Mouse (Mus musculus) telencephalon, adult 2 months (tissue): Measurements from ENCODE around the gene Agfg1.

Experiments used
- DNase-seq: peaks from one replicate; pipeline ENCODE4 v3.0.0-alpha.2; 2011; ENCODE audit warnings: low read depth, low spot score

Agfg1 gene

GRCm38 (mm10) chr1:82839296-82839613, at the start of gene Agfg1:
Gene Agfg1, plus strand, starts transcription at chr1:82839483.
- peak; percentile 74 for DNase-seq

GRCm38 (mm10) chr1:82791105-82791504, 48.2 kb upstream of the Agfg1 start:
- DNase-seq = no peak

- DNase-seq = no peak
Measured at GRCm38 (mm10) chr1:82792238-82792637, 47.0 kb upstream of the Agfg1 start.

GRCm38 (mm10) chr1:82793110-82793509, 46.2 kb upstream of the Agfg1 start:
- DNase-seq = no peak

GRCm38 (mm10) chr1:82793986-82794385, 45.3 kb upstream of the Agfg1 start:
- peak; percentile 79 for DNase-seq

- no peak for DNase-seq
Measured at GRCm38 (mm10) chr1:82795211-82795610, 44.1 kb upstream of the Agfg1 start.

GRCm38 (mm10) chr1:82795702-82796443, 43.4 kb upstream of the Agfg1 start:
- no peak for DNase-seq

- DNase-seq = no peak
Measured at GRCm38 (mm10) chr1:82797088-82797487, 42.2 kb upstream of the Agfg1 start.

- no peak for DNase-seq
Measured at GRCm38 (mm10) chr1:82798304-82798703, 41.0 kb upstream of the Agfg1 start.

- DNase-seq = no peak
Measured at GRCm38 (mm10) chr1:82798922-82799321, 40.4 kb upstream of the Agfg1 start.

GRCm38 (mm10) chr1:82801105-82801783, 38.0 kb upstream of the Agfg1 start:
- DNase-seq = no peak

- no peak for DNase-seq
Measured at GRCm38 (mm10) chr1:82803608-82804007, 35.7 kb upstream of the Agfg1 start.

- DNase-seq = no peak
Measured at GRCm38 (mm10) chr1:82804059-82804458, 35.2 kb upstream of the Agfg1 start.

GRCm38 (mm10) chr1:82806391-82806790, 32.9 kb upstream of the Agfg1 start:
- DNase-seq = no peak

GRCm38 (mm10) chr1:82807206-82807605, 32.1 kb upstream of the Agfg1 start:
- DNase-seq = no peak

GRCm38 (mm10) chr1:82808564-82808963, 30.7 kb upstream of the Agfg1 start:
- DNase-seq = no peak

GRCm38 (mm10) chr1:82811766-82812165, 27.5 kb upstream of the Agfg1 start:
- no peak for DNase-seq

- no peak for DNase-seq
Measured at GRCm38 (mm10) chr1:82815941-82816716, 23.2 kb upstream of the Agfg1 start.

GRCm38 (mm10) chr1:82819366-82819765, 19.9 kb upstream of the Agfg1 start:
- no peak for DNase-seq

- DNase-seq = no peak
Measured at GRCm38 (mm10) chr1:82820179-82820578, 19.1 kb upstream of the Agfg1 start.

GRCm38 (mm10) chr1:82820626-82821186, 18.6 kb upstream of the Agfg1 start:
- DNase-seq = no peak

- no peak for DNase-seq
Measured at GRCm38 (mm10) chr1:82821846-82822245, 17.4 kb upstream of the Agfg1 start.
